Mouse (Mus musculus): ENCODE data around the gene Cfap97. TPM values are rescaled to one million over a fixed set of nuclear protein-coding genes. Genes with fewer than 3 reads are reported as not detected.
"Not testable (repeated sequence)": the region's sequence is repeated elsewhere in the genome, so short reads cannot be mapped to it uniquely, and the experiment has no call there.

Cfap97 gene
- total and polyA plus RNA-seq, 2 experiments from 2014 or later: 15.2 to 28.0 TPM

DNA sequence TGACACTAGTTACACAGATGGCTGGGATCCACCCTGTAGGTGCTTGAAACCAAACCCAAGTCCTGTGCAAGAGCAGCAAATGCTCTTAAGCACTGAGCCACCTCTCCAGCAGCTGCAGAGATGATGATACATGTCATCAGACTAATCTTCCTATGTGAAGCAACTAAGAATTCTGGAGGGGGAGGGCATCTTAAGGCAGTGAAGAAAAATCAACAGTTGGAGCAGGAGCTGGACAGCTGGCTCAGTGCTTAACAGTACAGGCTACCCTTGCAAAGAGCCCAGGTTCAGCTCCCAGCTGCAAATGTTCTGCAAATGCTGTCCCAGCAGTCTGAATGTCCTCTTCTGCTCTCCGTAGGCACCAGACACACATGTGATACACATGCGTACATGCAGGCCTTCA is 29.1 kb upstream of the Cfap97 start:
- 92% methylated on average over 2 of the region's 2 CpGs for WGBS
- Histone ChIP-seq H3K36me3 (ENCODE audit: insufficient read depth, low read length) (0 out of 2 replicates have a peak, but pooled peaks cover 10% of the 10 kb centered on the region), H3K4me2 (ENCODE audit: low read depth, low read length) (no peak overlapping the region), H3K4me3 (ENCODE audit: low read length) (no peak overlapping the region), H3K4me1 (ENCODE audit: insufficient read depth, low read length) (no peaks in the 10 kb centered on the region), H3K9ac (replicated peaks; ENCODE audit: low read length) (no peak overlapping the region), H3K27me3 (ENCODE audit: insufficient read depth, low read length) (no peaks in the 10 kb centered on the region), H3K27ac (no peak overlapping the region), H3K9me3 (ENCODE audit: low read length) (no peaks in the 10 kb centered on the region)
- DNase-seq (ENCODE audit: low spot score) (no peak), ATAC-seq (no peak)
- no peak for TF ChIP-seq CTCF (IDR thresholded peaks at IDR 0.05; ENCODE audit: low read depth)

DNA sequence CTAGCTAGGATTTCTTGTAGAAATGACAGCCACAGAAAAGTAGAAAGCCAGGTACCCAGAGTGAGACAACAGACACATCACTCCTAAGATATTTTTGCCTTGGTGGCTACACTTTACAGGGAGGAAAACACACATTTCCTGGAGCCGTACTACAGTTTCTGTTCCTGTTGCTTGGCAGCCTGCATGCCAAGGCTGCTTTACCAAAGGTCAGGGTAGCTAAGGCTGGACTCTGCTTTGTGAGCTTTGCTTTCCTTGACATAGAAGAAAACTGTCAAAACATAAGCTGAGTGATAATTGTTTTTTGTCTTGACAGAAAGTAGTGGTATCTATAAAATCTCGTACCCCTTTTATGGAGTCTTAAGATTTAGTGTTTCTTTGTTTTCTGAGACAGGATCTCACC is 21.1 kb upstream of the Cfap97 start:
- H3K27me3 ChIP-seq (ENCODE audit: insufficient read depth, low read length): no peaks in the 10 kb centered on the region
- no peak for TF ChIP-seq CTCF (IDR thresholded peaks at IDR 0.05; ENCODE audit: low read depth)
- ATAC-seq (no peak), DNase-seq (ENCODE audit: low spot score) (no peak)
- H3K9me3 ChIP-seq (ENCODE audit: low read length): no peaks in the 10 kb centered on the region
- no peaks in the 10 kb centered on the region for H3K4me1 ChIP-seq (ENCODE audit: insufficient read depth, low read length)
- H3K36me3 ChIP-seq (ENCODE audit: insufficient read depth, low read length): no peaks in the 10 kb centered on the region
- H3K27ac ChIP-seq: no peak overlapping the region
- H3K4me2 ChIP-seq (ENCODE audit: low read depth, low read length): no peak overlapping the region
- WGBS: 84% methylated on average over 2 of the region's 2 CpGs
- no peak overlapping the region for H3K9ac ChIP-seq (replicated peaks; ENCODE audit: low read length)
- no peak overlapping the region for H3K4me3 ChIP-seq (ENCODE audit: low read length)

GRCm38 (mm10) chr8:46135546-46135945 is 16.0 kb upstream of the Cfap97 start:
- ATAC-seq; H3K9me3 ChIP-seq (ENCODE audit: low read length); H3K27me3 ChIP-seq (ENCODE audit: insufficient read depth, low read length); H3K4me1 ChIP-seq (ENCODE audit: insufficient read depth, low read length); H3K4me2 ChIP-seq (ENCODE audit: low read depth, low read length); H3K9ac ChIP-seq (replicated peaks; ENCODE audit: low read length); H3K27ac ChIP-seq; H3K4me3 ChIP-seq (ENCODE audit: low read length); H3K36me3 ChIP-seq (ENCODE audit: insufficient read depth, low read length); DNase-seq (ENCODE audit: low spot score): not testable (repeated sequence)
- 90% methylated on average over 2 of the region's 2 CpGs for WGBS

GRCm38 (mm10) chr8:46137336-46137735 is 14.2 kb upstream of the Cfap97 start:
- Histone ChIP-seq H3K9ac (replicated peaks; ENCODE audit: low read length) (no peak overlapping the region), H3K4me3 (ENCODE audit: low read length) (no peak overlapping the region), H3K27me3 (ENCODE audit: insufficient read depth, low read length) (no peaks in the 10 kb centered on the region), H3K4me1 (ENCODE audit: insufficient read depth, low read length) (no peaks in the 10 kb centered on the region), H3K36me3 (ENCODE audit: insufficient read depth, low read length) (no peaks in the 10 kb centered on the region), H3K27ac (no peak overlapping the region), H3K4me2 (ENCODE audit: low read depth, low read length) (no peak overlapping the region), H3K9me3 (ENCODE audit: low read length) (no peaks in the 10 kb centered on the region)
- WGBS: 89% methylated on average over 1 of the region's 1 CpGs
- TF ChIP-seq CTCF (IDR thresholded peaks at IDR 0.05; ENCODE audit: low read depth): no peak
- ATAC-seq (no peak), DNase-seq (ENCODE audit: low spot score) (no peak)

DNA sequence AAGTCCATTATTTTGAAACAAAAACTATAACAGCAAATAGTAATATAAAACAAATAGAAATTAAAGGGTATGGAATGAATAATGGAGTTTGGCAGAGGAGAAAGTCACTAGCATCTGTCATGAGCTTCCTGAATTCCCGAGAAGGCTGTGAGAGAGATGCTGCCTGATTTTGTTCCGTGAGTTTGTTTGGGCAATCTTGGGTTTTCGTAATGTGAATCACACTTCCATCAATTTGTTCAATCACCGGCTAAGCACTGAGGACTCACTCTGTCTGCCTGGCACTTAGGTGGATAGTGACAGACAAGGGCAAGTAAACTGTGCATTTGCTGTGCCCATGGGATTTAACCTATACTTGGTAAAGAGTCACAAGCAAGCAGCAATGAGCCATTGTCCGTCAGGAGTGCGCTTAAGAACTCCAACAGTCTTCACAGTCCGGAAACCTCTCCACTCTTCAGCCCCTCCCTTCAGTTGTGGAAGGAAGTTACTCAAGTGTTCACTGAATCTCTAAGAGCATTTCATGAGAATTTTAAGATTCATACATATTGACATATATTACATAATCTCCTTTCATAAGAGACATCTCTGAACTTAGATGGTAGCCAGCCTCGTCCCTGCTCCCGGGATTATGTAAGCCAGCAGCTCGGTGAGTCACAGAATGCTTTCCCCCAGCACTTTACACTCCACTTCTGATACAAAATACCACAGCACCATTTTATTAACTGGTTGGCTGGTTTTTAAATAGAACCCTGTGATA is 13.6 kb upstream of the Cfap97 start:
- 79% methylated on average over 10 of the region's 10 CpGs for WGBS

DNA sequence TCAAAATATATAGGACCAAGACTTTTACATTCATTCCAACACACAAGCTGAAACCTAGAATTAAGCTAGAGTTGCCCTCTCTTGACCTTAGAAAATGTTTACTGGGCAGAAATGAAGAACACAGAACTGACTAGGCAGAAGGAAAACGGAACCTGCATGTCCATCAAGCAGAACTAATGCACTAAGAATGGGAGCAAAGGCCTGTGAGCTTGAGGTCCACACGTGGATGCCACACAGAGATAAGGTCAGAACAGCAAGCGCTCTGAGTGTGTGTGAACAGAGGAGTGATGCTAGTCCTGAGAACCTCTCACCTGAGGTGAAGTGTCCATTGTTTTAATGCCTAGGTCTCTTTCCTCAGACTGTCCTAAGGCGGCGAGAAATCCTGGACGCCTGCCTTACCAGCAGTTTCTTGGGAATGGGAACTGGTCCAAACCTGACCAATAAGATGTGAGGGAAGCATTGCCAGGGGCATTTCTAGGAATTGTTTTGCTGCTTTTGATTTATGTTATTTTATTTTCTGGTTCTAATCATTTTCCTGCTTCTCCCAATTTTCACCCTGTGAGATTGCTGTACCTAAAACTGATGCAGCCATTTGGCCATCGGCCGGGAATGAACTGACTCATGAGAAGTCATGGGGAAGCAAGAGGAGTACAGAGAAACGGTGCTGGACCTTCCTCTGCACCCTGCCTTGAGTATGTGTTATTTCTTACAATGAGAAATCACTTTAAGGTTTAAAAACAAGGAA is 11.0 kb upstream of the Cfap97 start:
- WGBS: 69% methylated on average over 9 of the region's 9 CpGs
- no peak for TF ChIP-seq CTCF (IDR thresholded peaks at IDR 0.05; ENCODE audit: low read depth)
- ATAC-seq (no peak), DNase-seq (ENCODE audit: low spot score) (no peak)
- Histone ChIP-seq H3K27ac (no peak overlapping the region), H3K9ac (replicated peaks; ENCODE audit: low read length) (no peak overlapping the region), H3K27me3 (ENCODE audit: insufficient read depth, low read length) (no peaks in the 10 kb centered on the region), H3K4me3 (ENCODE audit: low read length) (no peak overlapping the region), H3K4me2 (ENCODE audit: low read depth, low read length) (no peak overlapping the region), H3K36me3 (ENCODE audit: insufficient read depth, low read length) (no peaks in the 10 kb centered on the region), H3K4me1 (ENCODE audit: insufficient read depth, low read length) (no peaks in the 10 kb centered on the region), H3K9me3 (ENCODE audit: low read length) (no peaks in the 10 kb centered on the region)

More for the DNA sequence above, 13.6 kb upstream of the Cfap97 start:
- H3K27ac ChIP-seq: no peak overlapping the region
- H3K27me3 ChIP-seq (ENCODE audit: insufficient read depth, low read length): no peaks in the 10 kb centered on the region
- no peak for TF ChIP-seq CTCF (IDR thresholded peaks at IDR 0.05; ENCODE audit: low read depth)
- no peaks in the 10 kb centered on the region for H3K36me3 ChIP-seq (ENCODE audit: insufficient read depth, low read length)
- no peaks in the 10 kb centered on the region for H3K9me3 ChIP-seq (ENCODE audit: low read length)
- H3K4me2 ChIP-seq (ENCODE audit: low read depth, low read length): no peak overlapping the region
- ATAC-seq (no peak), DNase-seq (ENCODE audit: low spot score) (no peak)
- H3K4me3 ChIP-seq (ENCODE audit: low read length): no peak overlapping the region
- H3K9ac ChIP-seq (replicated peaks; ENCODE audit: low read length): no peak overlapping the region
- no peaks in the 10 kb centered on the region for H3K4me1 ChIP-seq (ENCODE audit: insufficient read depth, low read length)

DNA sequence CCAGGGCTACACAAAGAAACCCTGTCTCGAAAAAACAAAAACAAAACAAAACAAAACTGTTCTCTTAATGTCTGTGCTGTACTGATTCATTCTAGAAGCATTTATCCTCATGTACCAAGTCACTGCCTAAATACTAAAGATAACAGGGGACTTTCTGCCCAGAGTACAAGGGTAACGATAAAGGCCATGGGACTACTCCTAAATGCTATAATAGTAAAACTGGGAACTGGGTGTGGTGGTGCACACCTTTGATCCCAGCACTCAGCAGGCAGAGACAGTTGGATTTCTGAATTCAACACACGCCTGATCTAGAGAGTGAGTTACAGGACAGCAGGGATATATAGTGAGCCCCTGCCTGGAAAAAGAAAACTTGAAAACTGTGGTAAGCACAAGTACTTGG is 9.9 kb upstream of the Cfap97 start:
- no peak overlapping the region for H3K27ac ChIP-seq
- H3K9me3 ChIP-seq (ENCODE audit: low read length): no peaks in the 10 kb centered on the region
- ATAC-seq (no peak), DNase-seq (ENCODE audit: low spot score) (no peak)
- H3K4me3 ChIP-seq (ENCODE audit: low read length): no peak overlapping the region
- no peak overlapping the region for H3K9ac ChIP-seq (replicated peaks; ENCODE audit: low read length)
- H3K4me2 ChIP-seq (ENCODE audit: low read depth, low read length): no peak overlapping the region
- no peaks in the 10 kb centered on the region for H3K4me1 ChIP-seq (ENCODE audit: insufficient read depth, low read length)
- 94% methylated on average over 3 of the region's 3 CpGs for WGBS
- no peak for TF ChIP-seq CTCF (IDR thresholded peaks at IDR 0.05; ENCODE audit: low read depth)
- H3K36me3 ChIP-seq (ENCODE audit: insufficient read depth, low read length): no peaks in the 10 kb centered on the region
- no peaks in the 10 kb centered on the region for H3K27me3 ChIP-seq (ENCODE audit: insufficient read depth, low read length)

Data from hindbrain, postnatal 0 days (tissue).